Mouse (Mus musculus) megakaryocyte, embryonic 14.5 days (primary cell): ENCODE results near the gene Filip1l.

Experiments
- FLI1 ChIP-seq: IDR thresholded peaks from 2 replicates; pipeline ENCODE4 v1.6.1; 2012; ENCODE audit warnings: low read length, inconsistent platforms, mixed read lengths
- GATA1 ChIP-seq: IDR thresholded peaks from 3 replicates; pipeline ENCODE4 v1.6.1; 2012; ENCODE audit warnings: mixed read lengths, low read length, inconsistent platforms, borderline replicate concordance

- TF ChIP-seq GATA1, result no peak
- TF ChIP-seq FLI1, result no peak
Observed at GRCm38 (mm10) chr16:57340613-57340898, 12.3 kb upstream of the Filip1l start.
